Mouse (Mus musculus): Measurements from ENCODE around the gene Reps2.

DNA sequence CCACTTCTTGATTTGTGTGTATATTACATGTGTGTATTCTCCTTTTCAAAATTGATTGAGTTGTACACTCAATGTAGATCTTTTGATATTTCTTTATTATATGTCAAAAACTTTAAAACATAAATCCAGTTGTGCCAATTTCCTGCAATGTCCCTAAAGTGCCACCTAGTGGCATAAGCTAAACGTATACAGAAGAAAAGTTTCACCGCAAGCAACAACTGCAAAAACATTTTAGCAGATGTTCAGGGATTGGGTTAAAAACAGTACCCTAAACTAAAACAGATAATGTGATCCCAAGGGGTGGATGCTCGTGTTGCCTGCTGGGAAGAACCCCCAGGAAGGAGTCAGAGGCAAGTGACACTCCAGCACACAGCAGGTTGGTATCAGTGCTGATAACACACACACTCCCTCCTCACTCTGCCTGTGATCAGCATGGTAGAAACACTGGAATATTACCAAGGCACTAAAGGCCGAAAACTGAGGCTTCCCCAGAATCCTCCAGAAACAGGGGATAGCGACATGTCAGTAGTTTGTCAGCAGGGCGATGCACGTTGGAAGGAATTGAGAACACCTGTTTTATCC is 189.5 kb downstream of the Reps2 start:
- TF ChIP-seq CTCF (IDR thresholded peaks at IDR 0.05; ENCODE audit: low read depth, low read length) (no peak), GATA1 (IDR thresholded peaks at IDR 0.05; ENCODE audit: borderline replicate concordance, low read length) (no peak), GATA2 (IDR thresholded peaks at IDR 0.05; ENCODE audit: borderline replicate concordance, low read depth, low read length) (no peak), TAL1 (conservative IDR thresholded peaks at IDR 0.05; ENCODE audit: low read depth, low read length) (no peak)
